Mouse (Mus musculus) macrophage (primary cell): ENCODE results near the gene Ribc2. TPM values are rescaled to one million over a fixed set of nuclear protein-coding genes. Genes with fewer than 3 reads are reported as not detected.

Experiments
- H3K27ac ChIP-seq: fragments of 350-480 bp; formaldehyde crosslinking; 2 replicates; pipeline ENCODE4 v1.9.0; 2021
- H3K36me3 ChIP-seq: fragments of 350-480 bp; formaldehyde crosslinking; 2 replicates; pipeline ENCODE4 v1.9.0; 2021; ENCODE audit errors: inconsistent target
- H3K4me3 ChIP-seq: fragments of 350-480 bp; formaldehyde crosslinking; 2 replicates; pipeline ENCODE4 v1.9.0; 2021; ENCODE audit errors: inconsistent target
- H3K79me2 ChIP-seq: fragments of 350-480 bp; formaldehyde crosslinking; 2 replicates; pipeline ENCODE4 v1.9.0; 2021; ENCODE audit errors: inconsistent target
- WGBS: methylation state at CpG from one replicate; pipeline ENCODE4 v1.1.7; 2026; ENCODE audit warnings: inconsistent platforms; ENCODE audit not compliant: missing documents; 5-methylcytosine and 5-hydroxymethylcytosine counted together
- polyA plus RNA-seq: library from polyadenylated mRNA; stranded (reverse); fragments of 250-400 nt; gene quantifications from 3 replicates; pipeline ENCODE4 v1.2.4, GENCODE M21; 2018; ENCODE audit warnings: inconsistent platforms

The Ribc2 gene
- polyA plus RNA-seq, 1 experiment from 2014 or later = not detected

DNA sequence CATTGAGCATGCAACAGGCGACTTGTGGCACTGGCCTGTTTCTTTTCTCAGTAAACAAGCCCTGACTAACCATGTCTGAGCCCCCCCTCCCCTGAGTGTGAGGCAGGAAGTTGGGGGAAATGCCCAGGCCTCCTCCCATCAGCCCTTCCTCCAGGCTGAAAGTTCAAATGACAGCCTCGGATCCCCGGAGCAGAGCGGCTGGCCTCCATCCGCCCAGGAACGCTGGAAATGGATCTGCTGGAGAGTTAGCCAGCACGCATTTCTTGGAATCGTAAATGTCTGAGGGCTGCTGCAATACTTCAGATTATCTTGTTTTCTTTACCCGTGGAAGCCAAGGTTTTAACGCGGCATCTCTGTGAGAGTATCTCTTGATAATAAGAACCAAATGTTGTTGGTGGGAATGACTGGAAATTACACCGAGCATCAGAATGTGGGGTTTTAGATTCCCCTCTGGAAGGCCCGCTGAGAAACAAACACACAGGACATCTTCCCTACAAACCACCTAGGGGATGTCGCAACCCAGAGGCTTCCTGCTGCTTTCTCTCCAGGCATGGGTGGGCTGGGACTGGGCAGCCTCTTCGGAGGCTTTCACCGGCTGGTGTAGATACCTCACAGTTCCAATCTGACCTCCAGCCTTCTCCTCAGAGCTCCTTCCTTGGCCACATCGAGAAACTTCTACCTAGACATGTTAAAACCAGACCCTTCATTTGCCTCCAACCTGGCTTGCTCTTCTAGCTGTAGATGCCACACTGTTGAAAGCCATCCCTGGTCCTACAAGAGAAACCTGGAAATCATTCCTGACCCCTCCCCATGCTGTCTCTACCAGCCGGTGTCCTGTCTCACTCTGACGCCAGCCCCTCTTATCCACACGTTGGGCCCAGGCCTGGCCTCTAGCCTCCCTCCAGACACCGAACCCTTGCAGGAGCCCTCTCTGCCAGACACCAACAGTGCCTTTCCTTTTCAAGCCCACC lies 31.1 kb downstream of the Ribc2 start:
- Histone ChIP-seq H3K27ac (no peak overlapping the region), H3K36me3 (no peaks in the 10 kb centered on the region), H3K4me3 (no peak overlapping the region), H3K79me2 (no peaks in the 10 kb centered on the region)
- WGBS = 63% methylated on average over 20 of the region's 21 CpGs

DNA sequence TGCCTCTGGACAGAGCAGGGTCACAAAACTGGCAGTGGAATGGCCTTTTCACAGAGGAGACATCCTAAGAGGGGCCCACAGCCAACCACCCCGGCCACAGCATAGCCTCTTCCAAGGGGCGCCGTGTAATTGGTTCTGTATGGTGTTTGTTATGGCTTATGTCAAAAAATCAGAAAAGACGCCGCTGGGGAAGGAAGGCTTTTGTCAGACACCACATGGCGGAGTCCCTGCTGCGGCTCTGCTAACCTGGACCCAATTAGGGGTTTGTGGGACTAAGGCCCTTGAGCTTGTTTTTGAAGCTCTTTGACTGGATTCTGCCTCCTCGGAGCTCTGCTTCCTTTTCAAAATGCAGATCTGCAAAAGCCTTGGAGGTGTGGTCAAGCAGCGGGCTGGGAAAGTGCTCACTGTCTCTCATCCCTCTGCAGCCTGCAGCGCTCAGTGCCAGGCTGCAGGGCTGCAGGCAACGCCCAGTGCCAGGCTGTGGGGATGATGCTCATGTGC lies 34.6 kb downstream of the Ribc2 start:
- Histone ChIP-seq H3K79me2 (no peaks in the 10 kb centered on the region), H3K36me3 (no peaks in the 10 kb centered on the region), H3K27ac (no peak overlapping the region), H3K4me3 (no peak overlapping the region)
- 27% methylated on average over 11 of the region's 11 CpGs for WGBS

DNA sequence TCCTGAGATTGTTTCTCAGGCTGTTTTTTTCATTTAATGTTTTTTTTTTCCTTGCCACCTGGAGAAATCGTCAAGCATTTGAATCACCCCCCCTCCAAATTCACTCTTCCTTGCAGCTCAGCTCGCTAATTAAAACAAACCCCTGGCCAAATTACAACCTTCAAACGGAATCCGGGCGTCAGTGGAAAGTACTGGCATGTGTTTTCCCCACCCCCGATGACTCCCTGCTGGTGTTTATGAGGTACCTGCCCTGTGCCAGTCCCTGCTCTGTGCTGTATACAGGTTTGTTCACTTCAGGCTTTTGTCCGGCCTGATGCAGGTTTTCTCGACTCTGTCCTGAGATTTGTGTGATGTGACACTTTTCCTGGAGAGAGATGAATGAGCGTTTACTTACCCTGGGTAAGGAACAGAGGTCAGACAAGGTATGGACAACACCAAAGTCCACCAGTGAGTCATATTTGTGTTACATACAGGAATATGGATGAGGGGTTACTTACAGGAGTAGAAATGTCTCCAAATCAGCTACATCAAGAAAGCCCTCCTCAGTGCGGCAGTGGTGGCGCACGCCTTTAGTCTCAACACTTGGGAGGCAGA lies 35.3 kb downstream of the Ribc2 start:
- WGBS = 88% methylated on average over 11 of the region's 12 CpGs
- H3K36me3 ChIP-seq = no peaks in the 10 kb centered on the region
- H3K27ac ChIP-seq = no peak overlapping the region
- no peak overlapping the region for H3K4me3 ChIP-seq
- no peaks in the 10 kb centered on the region for H3K79me2 ChIP-seq

DNA sequence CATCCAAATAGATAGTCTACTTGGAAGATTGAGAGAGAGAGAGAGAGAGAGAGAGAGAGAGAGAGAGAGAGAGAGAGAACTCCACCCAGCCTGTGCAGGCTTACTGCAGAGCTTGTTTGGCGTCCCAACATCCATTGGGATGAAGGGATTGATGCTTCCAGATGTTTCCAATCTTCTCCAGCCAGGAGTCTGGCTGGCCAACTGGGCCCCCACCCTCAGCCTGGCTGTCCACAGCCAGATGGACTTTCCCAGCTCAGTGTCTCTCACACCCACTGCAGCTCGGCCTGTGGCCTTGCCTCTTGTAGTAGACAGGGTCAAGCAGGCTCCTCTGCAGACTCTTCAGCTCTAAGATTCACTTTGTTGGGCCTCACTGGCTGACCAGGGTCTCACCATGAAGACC lies 40.2 kb downstream of the Ribc2 start:
- WGBS = 81% methylated on average over 2 of the region's 2 CpGs

DNA sequence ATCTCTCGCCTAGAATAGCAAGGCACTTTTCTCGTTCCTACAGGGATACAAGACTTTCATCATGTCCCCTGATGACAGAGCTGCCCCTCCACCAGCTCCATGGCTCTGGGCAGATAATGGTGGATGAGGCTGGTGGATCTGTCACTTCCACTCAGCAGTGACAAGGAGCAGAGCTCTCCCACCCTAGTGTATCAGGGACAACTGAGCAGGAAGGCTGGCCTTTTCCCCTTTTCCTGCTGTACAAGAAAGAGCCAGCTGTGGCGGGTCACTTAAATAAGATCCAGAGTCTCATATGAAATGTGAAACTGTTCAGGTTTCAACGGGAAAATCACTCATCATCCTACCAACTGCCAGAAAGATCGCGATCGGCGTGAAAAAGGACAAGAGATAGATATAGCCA lies 41.5 kb downstream of the Ribc2 start:
- Histone ChIP-seq H3K36me3 (no peaks in the 10 kb centered on the region), H3K79me2 (no peaks in the 10 kb centered on the region), H3K27ac (no peak overlapping the region), H3K4me3 (no peak overlapping the region)
- WGBS = 87% methylated on average over 4 of the region's 8 CpGs

More for the DNA sequence above, 40.2 kb downstream of the Ribc2 start:
- H3K36me3 ChIP-seq = no peaks in the 10 kb centered on the region
- no peak overlapping the region for H3K27ac ChIP-seq
- no peak overlapping the region for H3K4me3 ChIP-seq
- H3K79me2 ChIP-seq = no peaks in the 10 kb centered on the region

DNA sequence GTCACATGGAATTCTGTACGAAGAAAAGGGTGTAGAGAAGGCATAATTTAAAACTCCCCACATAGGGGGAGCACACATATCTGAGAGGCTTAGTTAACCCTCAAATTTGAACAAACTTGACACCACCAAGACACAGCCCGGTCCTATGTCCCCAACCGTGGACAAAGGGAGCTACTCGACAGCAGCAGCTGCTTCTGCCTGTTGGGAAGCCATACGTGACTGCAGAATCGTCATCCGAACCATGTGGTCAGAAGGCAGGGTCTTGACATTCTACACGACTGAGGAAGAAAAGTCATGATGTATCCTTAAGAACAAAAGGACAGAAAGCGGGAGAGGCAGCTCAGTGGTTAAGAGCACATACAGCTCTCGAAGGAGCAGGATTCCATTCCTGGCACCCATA lies 42.2 kb downstream of the Ribc2 start:
- WGBS = 90% methylated on average over 10 of the region's 10 CpGs
- no peak overlapping the region for H3K27ac ChIP-seq

DNA sequence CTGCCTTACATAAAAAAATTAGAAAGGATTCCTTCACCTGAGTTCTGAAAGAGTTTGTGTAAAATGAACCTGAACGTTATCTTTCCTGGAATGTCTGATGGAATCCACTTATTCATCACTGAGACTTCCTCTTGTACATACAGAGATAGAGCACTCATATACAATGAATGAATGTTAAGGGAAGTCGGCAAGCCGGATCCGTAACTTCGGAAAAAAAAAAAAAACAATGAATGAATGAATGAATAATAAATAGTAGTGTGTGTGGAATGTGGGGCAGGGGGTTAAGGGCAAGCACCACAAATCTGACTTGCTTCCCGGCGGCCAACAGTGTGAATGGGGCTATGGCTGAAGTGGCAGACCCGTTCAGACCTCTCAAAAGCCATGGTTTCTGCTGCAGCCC lies 45.7 kb downstream of the Ribc2 start:
- 85% methylated on average over 4 of the region's 8 CpGs for WGBS
- no peaks in the 10 kb centered on the region for H3K79me2 ChIP-seq
- no peak overlapping the region for H3K4me3 ChIP-seq
- no peak overlapping the region for H3K27ac ChIP-seq
- H3K36me3 ChIP-seq = no peaks in the 10 kb centered on the region

More for the DNA sequence above, 42.2 kb downstream of the Ribc2 start:
- H3K4me3 ChIP-seq = no peak overlapping the region
- no peaks in the 10 kb centered on the region for H3K36me3 ChIP-seq
- H3K79me2 ChIP-seq = no peaks in the 10 kb centered on the region

DNA sequence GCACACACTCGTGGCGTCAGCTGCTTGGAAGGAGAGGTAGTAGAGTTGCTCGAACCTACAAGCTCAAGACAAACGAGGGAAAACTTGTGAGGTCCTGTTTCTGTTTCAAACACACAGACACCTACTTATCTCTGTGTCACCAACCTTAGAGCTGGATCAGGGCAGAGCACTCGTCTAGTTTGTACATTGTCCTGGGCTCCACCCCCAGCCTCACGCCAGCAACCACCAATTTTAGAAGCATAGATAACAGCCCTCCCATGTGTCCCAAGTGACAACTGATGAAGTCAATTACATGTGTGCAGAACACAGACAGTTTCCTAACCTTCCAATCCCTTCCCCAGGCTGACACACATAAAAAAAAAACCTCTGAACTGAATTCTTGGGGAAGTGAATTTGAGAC lies 46.3 kb downstream of the Ribc2 start:
- 87% methylated on average over 6 of the region's 6 CpGs for WGBS
- H3K79me2 ChIP-seq = no peaks in the 10 kb centered on the region
- H3K36me3 ChIP-seq = no peaks in the 10 kb centered on the region
- H3K27ac ChIP-seq = no peak overlapping the region
- no peak overlapping the region for H3K4me3 ChIP-seq

DNA sequence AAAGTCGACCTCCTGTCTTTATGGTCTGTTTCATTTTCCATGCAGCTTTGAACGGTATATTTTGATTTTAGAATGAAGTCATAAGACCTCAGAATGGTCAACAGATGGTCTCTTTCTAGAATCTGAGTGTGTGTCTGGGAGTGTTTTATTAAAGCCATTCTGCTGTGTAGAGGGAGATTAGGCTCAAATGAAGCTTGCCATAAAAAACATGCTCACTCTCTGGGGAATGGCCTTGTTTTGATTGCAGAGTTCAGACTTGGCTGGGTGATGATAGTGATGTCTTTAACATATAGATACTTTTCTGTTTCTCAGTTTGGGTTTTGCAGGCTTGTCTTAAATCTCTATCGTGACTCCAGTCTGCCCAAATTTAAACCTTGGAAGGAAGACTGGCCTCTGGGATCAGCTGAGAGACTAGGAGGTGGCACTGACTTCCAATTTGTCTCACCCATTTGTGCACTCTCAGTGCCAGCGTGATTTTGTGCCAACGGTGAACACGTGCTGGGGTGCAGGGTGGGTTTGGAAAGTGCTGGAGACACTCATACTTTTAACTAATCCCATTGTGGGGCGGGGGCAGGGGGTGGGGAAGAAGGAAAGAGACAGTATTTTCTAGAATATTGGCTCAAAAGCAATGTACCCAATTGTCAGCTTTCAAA lies 47.8 kb downstream of the Ribc2 start:
- no peaks in the 10 kb centered on the region for H3K79me2 ChIP-seq
- H3K4me3 ChIP-seq = no peak overlapping the region
- WGBS = 84% methylated on average over 7 of the region's 7 CpGs
- no peak overlapping the region for H3K27ac ChIP-seq
- no peaks in the 10 kb centered on the region for H3K36me3 ChIP-seq

DNA sequence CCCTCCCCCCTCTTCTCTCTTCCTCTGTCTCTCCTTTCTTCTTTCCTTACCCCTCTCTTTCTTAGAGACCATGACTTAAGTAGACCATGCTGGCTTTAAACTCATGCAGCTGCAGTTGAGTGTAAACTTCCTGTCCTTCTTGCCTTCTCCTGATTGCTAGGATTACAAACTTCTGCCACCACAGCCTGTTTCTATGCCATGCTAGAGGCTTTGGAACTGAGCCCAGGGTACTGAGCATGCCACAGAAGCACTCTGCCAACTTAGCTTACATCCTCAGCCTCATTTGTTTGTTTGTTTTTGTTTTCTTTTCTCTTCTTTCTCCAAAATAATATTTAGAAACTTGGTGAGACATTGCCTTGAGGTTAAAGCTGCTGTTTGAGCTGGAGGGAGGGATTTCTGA lies 48.5 kb downstream of the Ribc2 start:
- no peak overlapping the region for H3K4me3 ChIP-seq
- H3K27ac ChIP-seq = no peak overlapping the region
- no peaks in the 10 kb centered on the region for H3K79me2 ChIP-seq

DNA sequence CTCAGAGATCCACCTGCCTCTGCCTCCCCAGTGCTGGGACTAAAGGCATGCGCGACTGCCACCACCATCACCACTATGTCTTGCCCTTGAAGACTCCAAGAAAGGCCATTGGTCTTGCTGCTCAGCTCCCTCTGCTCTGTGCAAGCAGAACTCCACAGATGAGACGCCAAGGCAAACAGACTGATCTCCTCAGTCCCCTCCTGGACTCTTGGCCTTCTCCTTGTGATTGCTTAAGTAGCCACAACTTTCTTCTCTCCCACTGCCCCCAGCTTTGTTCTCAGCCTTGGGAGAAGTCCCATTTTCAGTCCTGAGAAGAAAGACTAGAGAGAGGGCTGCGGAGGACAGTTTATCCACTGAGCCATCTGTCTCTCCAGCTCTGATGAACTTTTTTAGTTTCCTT lies 50.2 kb downstream of the Ribc2 start:
- WGBS = 95% methylated on average over 4 of the region's 4 CpGs
- Histone ChIP-seq H3K27ac (no peak overlapping the region), H3K36me3 (no peaks in the 10 kb centered on the region), H3K4me3 (no peak overlapping the region), H3K79me2 (no peaks in the 10 kb centered on the region)

More for the DNA sequence above, 48.5 kb downstream of the Ribc2 start:
- no peaks in the 10 kb centered on the region for H3K36me3 ChIP-seq

DNA sequence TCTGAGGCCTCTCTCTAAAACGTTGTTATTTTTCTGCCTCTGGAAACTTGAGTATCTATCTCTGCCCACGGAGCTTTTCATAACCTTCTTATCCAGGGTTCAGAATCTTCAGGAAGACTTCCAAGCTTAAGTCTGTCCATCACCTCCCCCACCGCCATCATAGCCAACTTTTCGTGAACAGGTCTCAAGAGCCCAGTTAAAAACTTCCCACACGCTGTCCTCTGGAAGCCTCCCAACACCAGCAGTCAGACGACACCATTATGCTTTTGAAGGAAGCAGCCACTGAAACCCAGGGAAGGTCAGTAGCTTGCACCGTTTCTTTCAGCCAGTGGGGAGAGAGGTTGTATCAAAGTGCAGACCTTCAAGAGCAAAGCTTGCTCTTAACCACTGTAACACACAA lies 55.0 kb downstream of the Ribc2 start:
- no peaks in the 10 kb centered on the region for H3K79me2 ChIP-seq
- H3K4me3 ChIP-seq = no peak overlapping the region
- no peaks in the 10 kb centered on the region for H3K36me3 ChIP-seq
- WGBS = 88% methylated on average over 7 of the region's 7 CpGs
- no peak overlapping the region for H3K27ac ChIP-seq

DNA sequence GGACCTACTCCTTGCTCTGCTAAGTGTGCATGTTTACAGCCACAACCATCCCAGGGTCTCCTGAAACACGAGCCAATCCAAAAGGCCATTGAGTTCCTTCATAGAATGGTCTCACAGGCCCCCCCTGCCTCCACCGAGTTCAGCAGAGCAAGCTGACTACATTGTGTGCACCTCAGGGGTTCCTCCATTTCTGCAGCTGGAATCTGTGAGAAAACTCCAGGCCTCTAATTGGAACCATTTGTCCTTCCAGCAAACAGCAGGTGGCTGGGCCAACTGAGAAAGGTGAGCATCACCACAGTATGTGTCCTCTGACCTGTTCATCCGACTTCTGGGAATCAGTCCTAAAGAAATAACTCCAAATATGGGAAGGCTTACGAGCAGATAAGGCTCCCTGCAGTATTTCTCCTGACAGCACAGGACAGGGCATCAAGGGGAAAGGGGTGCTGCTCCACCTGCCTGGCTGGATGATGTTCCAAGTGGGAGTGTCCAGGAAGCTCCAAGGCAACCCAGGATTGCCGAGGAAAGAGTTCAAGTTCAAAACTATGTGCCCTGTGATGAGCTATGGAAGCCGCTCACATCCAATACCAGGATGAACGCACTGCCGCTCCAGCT lies 56.4 kb downstream of the Ribc2 start:
- H3K36me3 ChIP-seq = no peaks in the 10 kb centered on the region
- H3K4me3 ChIP-seq = no peak overlapping the region
- H3K27ac ChIP-seq = no peak overlapping the region
- no peaks in the 10 kb centered on the region for H3K79me2 ChIP-seq
- 75% methylated on average over 8 of the region's 8 CpGs for WGBS
